Mouse (Mus musculus) myocyte (in vitro differentiated cells): ENCODE data around the gene Pard3.

ENCODE experiments used
- MAX ChIP-seq: IDR thresholded peaks from one replicate; pipeline ENCODE4 v1.6.1; 2011; ENCODE audit warnings: low read depth, mild to moderate bottlenecking, control low read depth
- POLR2A ChIP-seq: IDR thresholded peaks from one replicate; pipeline ENCODE4 v1.6.1; 2011; ENCODE audit warnings: low read depth, mild to moderate bottlenecking, control low read depth, moderate library complexity; ENCODE audit not compliant: insufficient read length
- POLR2AphosphoS2 ChIP-seq: IDR thresholded peaks from one replicate; pipeline ENCODE4 v1.6.1; 2011; ENCODE audit warnings: low read depth, control low read depth; ENCODE audit not compliant: insufficient read length
- TCF12 ChIP-seq: IDR thresholded peaks from one replicate; pipeline ENCODE4 v1.6.1; 2011; ENCODE audit warnings: mild to moderate bottlenecking, control low read depth; ENCODE audit not compliant: poor library complexity, insufficient read depth, severe bottlenecking
- USF1 ChIP-seq: IDR thresholded peaks from one replicate; pipeline ENCODE4 v1.6.1; 2011; ENCODE audit warnings: low read depth, mild to moderate bottlenecking, control low read depth, moderate library complexity

- TF ChIP-seq POLR2AphosphoS2 (no peak), POLR2A (no peak), MAX (no peak), USF1 (no peak), TCF12 (no peak)
Observed at GRCm38 (mm10) chr8:127257086-127257485, 193.4 kb downstream of the Pard3 start.
